Mouse (Mus musculus) kidney, adult 11 months (tissue): Measurements from ENCODE around the gene Tmem178b.

Source experiments
- DNase-seq: peaks from one replicate; pipeline ENCODE4 v3.0.0; 2022

The Tmem178b gene

GRCm38 (mm10) chr6:40019396-40019795 lies 146.3 kb downstream of the Tmem178b start:
- no peak for DNase-seq

- DNase-seq = no peak
Measured at GRCm38 (mm10) chr6:40023592-40024335, 150.7 kb downstream of the Tmem178b start.

- no peak for DNase-seq
Measured at GRCm38 (mm10) chr6:40024336-40024934, 151.4 kb downstream of the Tmem178b start.

GRCm38 (mm10) chr6:40032901-40033300 lies 159.8 kb downstream of the Tmem178b start:
- no peak for DNase-seq

- DNase-seq = no peak
Measured at GRCm38 (mm10) chr6:40033935-40034334, 160.9 kb downstream of the Tmem178b start.

- no peak for DNase-seq
Measured at GRCm38 (mm10) chr6:40048969-40049908, 176.2 kb downstream of the Tmem178b start.

GRCm38 (mm10) chr6:40049909-40050484 lies 176.9 kb downstream of the Tmem178b start:
- no peak for DNase-seq

- DNase-seq = no peak
Measured at GRCm38 (mm10) chr6:40051698-40052097, 178.6 kb downstream of the Tmem178b start.

- DNase-seq = no peak
Measured at GRCm38 (mm10) chr6:40052593-40052992, 179.5 kb downstream of the Tmem178b start.

GRCm38 (mm10) chr6:40059466-40059865 lies 186.4 kb downstream of the Tmem178b start:
- no peak for DNase-seq

- peak; percentile 58 for DNase-seq
Measured at GRCm38 (mm10) chr6:40061327-40062189, 188.5 kb downstream of the Tmem178b start.

GRCm38 (mm10) chr6:40062190-40062501 lies 189.1 kb downstream of the Tmem178b start:
- no peak for DNase-seq

- DNase-seq = no peak
Measured at GRCm38 (mm10) chr6:40063438-40063837, 190.4 kb downstream of the Tmem178b start.

- DNase-seq = no peak
Measured at GRCm38 (mm10) chr6:40063899-40064298, 190.8 kb downstream of the Tmem178b start.

GRCm38 (mm10) chr6:40064342-40064741 lies 191.3 kb downstream of the Tmem178b start:
- no peak for DNase-seq

GRCm38 (mm10) chr6:40068467-40068866 lies 195.4 kb downstream of the Tmem178b start:
- DNase-seq = no peak

GRCm38 (mm10) chr6:40071007-40071406 lies 197.9 kb downstream of the Tmem178b start:
- no peak for DNase-seq

GRCm38 (mm10) chr6:40076089-40076488 lies 203.0 kb downstream of the Tmem178b start:
- DNase-seq = no peak

- DNase-seq = no peak
Measured at GRCm38 (mm10) chr6:40076670-40077313, 203.7 kb downstream of the Tmem178b start.

GRCm38 (mm10) chr6:40078353-40078752 lies 205.3 kb downstream of the Tmem178b start:
- no peak for DNase-seq

GRCm38 (mm10) chr6:40083726-40084125 lies 210.7 kb downstream of the Tmem178b start:
- DNase-seq = no peak

GRCm38 (mm10) chr6:40091250-40091651 lies 218.2 kb downstream of the Tmem178b start:
- no peak for DNase-seq
